Mouse (Mus musculus) embryonic fibroblast, embryonic 13.5 days (primary cell): ENCODE measurements at regions not wholly inside any gene's neighbourhood (a gene's known extent, or its start where the extent isn't known, plus 50 kb on each side); places are given as distances from the start of the nearest gene placed in this dataset.
A peak's percentile ranks its signal among the peaks of the same experiment; 100 is the strongest.

Experiments used
- CTCF ChIP-seq: IDR thresholded peaks from 2 replicates; pipeline ENCODE4 v1.5.1; 2011; ENCODE audit warnings: mild to moderate bottlenecking, control low read depth, low read length, moderate library complexity, borderline replicate concordance; ENCODE audit not compliant: insufficient read depth
- POLR2A ChIP-seq: IDR thresholded peaks from 2 replicates; pipeline ENCODE4 v1.6.1; 2011; ENCODE audit warnings: low read depth, mild to moderate bottlenecking, control low read depth, low read length, moderate library complexity

- TF ChIP-seq CTCF (peak; percentile 5; the same call in 1 of the 2 replicates), POLR2A (no peak)
Observed at GRCm38 (mm10) chr12:13009470-13009869, 67.8 kb upstream of the Mycn start.
